Mouse (Mus musculus): ENCODE measurements at regions not wholly inside any gene's neighbourhood (a gene's known extent, or its start where the extent isn't known, plus 50 kb on each side); places are given as distances from the start of the nearest gene placed in this dataset.
"Not testable (repeated sequence)": the region's sequence is repeated elsewhere in the genome, so short reads cannot be mapped to it uniquely, and the experiment has no call there.

GRCm38 (mm10) chrX:153887285-153887684 is 55.3 kb downstream of the Spin2c start:
- Histone ChIP-seq H3K9me3 (ENCODE audit: low read length) (no peaks in the 10 kb centered on the region), H3K36me3 (ENCODE audit: insufficient read depth, low read length) (no peaks in the 10 kb centered on the region), H3K4me3 (replicated peaks; ENCODE audit: low read length) (no peak overlapping the region), H3K4me1 (replicated peaks; ENCODE audit: low read depth, low read length) (no peaks in the 10 kb centered on the region), H3K27me3 (ENCODE audit: insufficient read depth, low read length) (no peaks in the 10 kb centered on the region)
- no peak for TF ChIP-seq POU5F1 (IDR thresholded peaks at IDR 0.05; ENCODE audit: borderline replicate concordance, low read length)
- no peak for TF ChIP-seq CTCF (conservative IDR thresholded peaks at IDR 0.05; ENCODE audit: low read length)
- no peak for TF ChIP-seq NANOG (IDR thresholded peaks at IDR 0.05; ENCODE audit: borderline replicate concordance, low read length)

GRCm38 (mm10) chrX:153927996-153928395 is 84.4 kb downstream of the Samt1 start:
- Histone ChIP-seq H3K36me3 (ENCODE audit: insufficient read depth, low read length) (no peaks in the 10 kb centered on the region), H3K27me3 (ENCODE audit: insufficient read depth, low read length) (no peaks in the 10 kb centered on the region), H3K4me3 (replicated peaks; ENCODE audit: low read length) (no peak overlapping the region), H3K4me1 (replicated peaks; ENCODE audit: low read depth, low read length) (no peaks in the 10 kb centered on the region), H3K9me3 (ENCODE audit: low read length) (no peaks in the 10 kb centered on the region)
- TF ChIP-seq CTCF (conservative IDR thresholded peaks at IDR 0.05; ENCODE audit: low read length) (no peak), NANOG (IDR thresholded peaks at IDR 0.05; ENCODE audit: borderline replicate concordance, low read length) (no peak), POU5F1 (IDR thresholded peaks at IDR 0.05; ENCODE audit: borderline replicate concordance, low read length) (no peak)

- 0 out of 2 replicates have a peak, but pooled peaks have one; percentile 10 for TF ChIP-seq CTCF (conservative IDR thresholded peaks at IDR 0.05; ENCODE audit: low read length)
- TF ChIP-seq POU5F1 (IDR thresholded peaks at IDR 0.05; ENCODE audit: borderline replicate concordance, low read length) = no peak
- Histone ChIP-seq H3K36me3 (ENCODE audit: insufficient read depth, low read length) (no peaks in the 10 kb centered on the region), H3K27me3 (ENCODE audit: insufficient read depth, low read length) (no peaks in the 10 kb centered on the region), H3K9me3 (ENCODE audit: low read length) (no peaks in the 10 kb centered on the region), H3K4me3 (replicated peaks; ENCODE audit: low read length) (no peak overlapping the region), H3K4me1 (replicated peaks; ENCODE audit: low read depth, low read length) (no peaks in the 10 kb centered on the region)
Measured at GRCm38 (mm10) chrX:153932586-153932985, 79.9 kb downstream of the Samt1 start.

- H3K4me3 ChIP-seq (replicated peaks; ENCODE audit: low read length) = no peak overlapping the region
- no peak for TF ChIP-seq CTCF (conservative IDR thresholded peaks at IDR 0.05; ENCODE audit: low read length)
- TF ChIP-seq NANOG (IDR thresholded peaks at IDR 0.05; ENCODE audit: borderline replicate concordance, low read length) = no peak
- no peak for TF ChIP-seq POU5F1 (IDR thresholded peaks at IDR 0.05; ENCODE audit: borderline replicate concordance, low read length)
- H3K27me3 ChIP-seq (ENCODE audit: insufficient read depth, low read length) = no peaks in the 10 kb centered on the region
- no peaks in the 10 kb centered on the region for H3K4me1 ChIP-seq (replicated peaks; ENCODE audit: low read depth, low read length)
- peaks cover 3% of the 10 kb centered on the region; the same call in 1 of the 2 replicates for H3K9me3 ChIP-seq (ENCODE audit: low read length)
- no peaks in the 10 kb centered on the region for H3K36me3 ChIP-seq (ENCODE audit: insufficient read depth, low read length)
Measured at GRCm38 (mm10) chrX:153936111-153936510, 76.3 kb downstream of the Samt1 start.

- Histone ChIP-seq H3K4me3 (replicated peaks; ENCODE audit: low read length) (no peak overlapping the region), H3K27me3 (ENCODE audit: insufficient read depth, low read length) (no peaks in the 10 kb centered on the region), H3K36me3 (ENCODE audit: insufficient read depth, low read length) (no peaks in the 10 kb centered on the region), H3K9me3 (ENCODE audit: low read length) (peaks cover 3% of the 10 kb centered on the region; the same call in 1 of the 2 replicates), H3K4me1 (replicated peaks; ENCODE audit: low read depth, low read length) (no peaks in the 10 kb centered on the region)
- TF ChIP-seq NANOG (IDR thresholded peaks at IDR 0.05; ENCODE audit: borderline replicate concordance, low read length) (no peak), CTCF (conservative IDR thresholded peaks at IDR 0.05; ENCODE audit: low read length) (peak; percentile 9), POU5F1 (IDR thresholded peaks at IDR 0.05; ENCODE audit: borderline replicate concordance, low read length) (no peak)
Measured at GRCm38 (mm10) chrX:153937346-153937745, 75.1 kb downstream of the Samt1 start.

- no peak overlapping the region for H3K4me3 ChIP-seq (replicated peaks; ENCODE audit: low read length)
- TF ChIP-seq NANOG (IDR thresholded peaks at IDR 0.05; ENCODE audit: borderline replicate concordance, low read length) = no peak
- no peak for TF ChIP-seq CTCF (conservative IDR thresholded peaks at IDR 0.05; ENCODE audit: low read length)
- TF ChIP-seq POU5F1 (IDR thresholded peaks at IDR 0.05; ENCODE audit: borderline replicate concordance, low read length) = no peak
- no peaks in the 10 kb centered on the region for H3K36me3 ChIP-seq (ENCODE audit: insufficient read depth, low read length)
- no peaks in the 10 kb centered on the region for H3K4me1 ChIP-seq (replicated peaks; ENCODE audit: low read depth, low read length)
- H3K9me3 ChIP-seq (ENCODE audit: low read length) = peaks cover 6% of the 10 kb centered on the region; the same call in 1 of the 2 replicates
- no peaks in the 10 kb centered on the region for H3K27me3 ChIP-seq (ENCODE audit: insufficient read depth, low read length)
Measured at GRCm38 (mm10) chrX:153940089-153940488, 72.4 kb downstream of the Samt1 start.

- H3K9me3 ChIP-seq (ENCODE audit: low read length); H3K4me3 ChIP-seq (replicated peaks; ENCODE audit: low read length); H3K27me3 ChIP-seq (ENCODE audit: insufficient read depth, low read length); H3K4me1 ChIP-seq (replicated peaks; ENCODE audit: low read depth, low read length); H3K36me3 ChIP-seq (ENCODE audit: insufficient read depth, low read length): not testable (repeated sequence)
Measured at GRCm38 (mm10) chrX:153941130-153941529, 71.3 kb downstream of the Samt1 start.
